Mouse (Mus musculus) intestine, postnatal 0 days (tissue): ENCODE results near the gene Gm21972. TPM values are rescaled to one million over a fixed set of nuclear protein-coding genes. Genes with fewer than 3 reads are reported as not detected.

Experiments used
- ATAC-seq: fragments of 200-750 bp; cut with Nextera tagmentation; 2 replicates; pipeline ENCODE4 v1.8.0; 2017; ENCODE audit warnings: mild to moderate bottlenecking, moderate TSS enrichment, moderate library complexity
- H3K27ac ChIP-seq: fragments of 300-500 bp; sonication (generic); 2 replicates; pipeline ENCODE4 v1.5.1; 2014; ENCODE audit warnings: mild to moderate bottlenecking, low read depth, low read length, moderate library complexity
- H3K27me3 ChIP-seq: fragments of 300-500 bp; sonication (generic); replicated peaks from 2 replicates; pipeline ENCODE4 v1.6.1; 2014; ENCODE audit warnings: low read length, mixed read lengths; ENCODE audit not compliant: control insufficient read depth, insufficient read depth
- H3K36me3 ChIP-seq: fragments of 300-500 bp; sonication (generic); 2 replicates; pipeline ENCODE4 v1.6.1; 2014; ENCODE audit warnings: mild to moderate bottlenecking, moderate library complexity; ENCODE audit not compliant: control insufficient read depth, insufficient read depth
- H3K4me1 ChIP-seq: fragments of 300-500 bp; sonication (generic); replicated peaks from 2 replicates; pipeline ENCODE4 v1.6.1; 2014; ENCODE audit warnings: antibody characterized with exemption, low read length, mixed read lengths; ENCODE audit not compliant: control insufficient read depth, insufficient read depth
- H3K4me2 ChIP-seq: fragments of 300-500 bp; sonication (generic); replicated peaks from 2 replicates; pipeline ENCODE4 v1.6.1; 2014; ENCODE audit warnings: low read depth, mild to moderate bottlenecking, moderate library complexity
- H3K4me3 ChIP-seq: fragments of 300-500 bp; sonication (generic); 2 replicates; pipeline ENCODE4 v1.5.1; 2014; ENCODE audit warnings: low read depth, low read length
- H3K9ac ChIP-seq: fragments of 300-500 bp; sonication (generic); 2 replicates; pipeline ENCODE4 v1.6.1; 2014; ENCODE audit warnings: mild to moderate bottlenecking, low read depth, low read length
- H3K9me3 ChIP-seq: fragments of 300-500 bp; sonication (generic); 2 replicates; pipeline ENCODE4 v1.6.1; 2016; ENCODE audit warnings: mixed run types; ENCODE audit not compliant: control insufficient read depth
- CTCF ChIP-seq: sonication (generic); IDR thresholded peaks from 2 replicates; pipeline ENCODE4 v1.5.1; 2016; ENCODE audit warnings: low read depth, mild to moderate bottlenecking, control low read depth, antibody characterized with exemption, moderate library complexity
- WGBS: fragments of 180-500 bp; shearing (Covaris S2); extraction: QIAGEN DNeasy Blood & Tissue Kit; methylation state at CpG from one replicate; pipeline ENCODE4 v1.1.7; 2014; 5-methylcytosine and 5-hydroxymethylcytosine counted together
- polyA plus RNA-seq: library from polyadenylated mRNA; unstranded; fragments of >200 nt; fragmentation: Nextera tagmentation; extraction: Ambion mirVana; gene quantifications from 2 replicates; pipeline ENCODE4 v1.2.1, GENCODE M21; 2015

Gene Gm21972
- polyA plus RNA-seq, 1 experiment from 2014 or later, result 0.35 TPM

DNA sequence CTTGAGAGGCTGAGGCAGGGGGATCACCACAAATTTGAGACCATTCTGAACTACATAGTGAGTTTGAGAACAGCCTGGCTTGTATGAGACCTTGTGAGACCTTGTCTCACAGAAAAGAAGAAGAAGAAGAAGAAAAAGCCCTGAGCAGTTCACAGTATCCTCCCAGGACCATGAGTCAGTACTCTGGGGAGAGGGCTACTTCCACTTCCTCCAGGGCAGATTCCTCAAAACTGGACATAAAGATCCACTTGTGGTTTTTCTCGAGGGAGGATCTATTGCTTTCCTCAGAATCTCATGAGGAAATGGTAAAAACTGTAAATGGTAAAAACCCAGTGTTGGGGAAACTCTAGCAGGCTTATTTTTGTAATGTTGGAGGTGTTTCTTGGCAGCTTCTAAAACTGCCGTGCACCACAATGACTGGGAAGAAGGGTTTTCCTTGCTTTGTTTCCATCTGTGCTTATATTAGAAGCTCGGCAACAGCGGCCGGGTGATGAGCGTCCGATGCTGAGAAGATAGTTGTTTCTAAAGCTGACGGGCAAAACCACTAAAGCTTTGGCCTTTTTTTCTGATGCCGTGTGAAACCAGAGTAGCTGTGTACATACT, 69.3 kb downstream of the Gm21972 start:
- 77% methylated on average over 9 of the region's 9 CpGs for WGBS
- no peak overlapping the region for H3K9ac ChIP-seq
- no peaks in the 10 kb centered on the region for H3K9me3 ChIP-seq
- no peaks in the 10 kb centered on the region for H3K4me1 ChIP-seq
- TF ChIP-seq CTCF, result no peak
- H3K36me3 ChIP-seq, result peaks cover 39% of the 10 kb centered on the region
- no peak overlapping the region for H3K4me2 ChIP-seq
- ATAC-seq, result no peak
- no peaks in the 10 kb centered on the region for H3K27me3 ChIP-seq
- no peak overlapping the region for H3K27ac ChIP-seq
- H3K4me3 ChIP-seq, result no peak overlapping the region

DNA sequence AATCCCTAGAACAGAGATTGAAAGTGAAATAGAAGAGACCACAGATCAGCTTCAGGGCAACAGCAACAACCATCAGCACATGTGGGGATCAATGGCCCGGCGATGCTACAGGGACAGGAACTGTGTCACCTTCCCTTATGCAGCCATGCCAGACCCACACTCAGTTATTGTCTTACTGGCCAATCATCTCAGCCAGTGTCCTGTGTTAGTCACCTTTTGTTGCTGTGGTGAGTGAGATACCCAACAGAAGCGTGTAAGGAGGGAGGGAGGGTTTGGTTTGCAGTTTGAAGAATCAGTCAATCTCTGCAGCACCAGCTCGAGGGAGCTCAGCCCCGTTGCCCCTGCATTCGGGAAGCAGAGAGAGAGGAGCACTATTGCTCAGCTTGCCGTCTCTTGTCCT, 77.2 kb downstream of the Gm21972 start:
- 0 out of 2 replicates have a peak, but pooled peaks cover 4% of the 10 kb centered on the region for H3K4me1 ChIP-seq
- H3K27me3 ChIP-seq, result no peaks in the 10 kb centered on the region
- no peak for ATAC-seq
- H3K27ac ChIP-seq, result no peak overlapping the region
- H3K4me2 ChIP-seq, result no peak overlapping the region
- H3K9ac ChIP-seq, result no peak overlapping the region
- WGBS, result 84% methylated on average over 7 of the region's 7 CpGs
- TF ChIP-seq CTCF, result no peak
- H3K36me3 ChIP-seq, result peaks cover 12% of the 10 kb centered on the region
- no peak overlapping the region for H3K4me3 ChIP-seq
- H3K9me3 ChIP-seq, result no peaks in the 10 kb centered on the region

- TF ChIP-seq CTCF, result no peak
- Histone ChIP-seq H3K4me1 (0 out of 2 replicates have a peak, but pooled peaks cover 4% of the 10 kb centered on the region), H3K27me3 (no peaks in the 10 kb centered on the region), H3K9me3 (no peaks in the 10 kb centered on the region), H3K9ac (no peak overlapping the region), H3K4me3 (no peak overlapping the region), H3K27ac (no peak overlapping the region), H3K36me3 (peaks cover 9% of the 10 kb centered on the region), H3K4me2 (no peak overlapping the region)
- WGBS, result 97% methylated on average over 1 of the region's 1 CpGs
- no peak for ATAC-seq
Measured at GRCm38 (mm10) chr1:86211498-86211897, 78.1 kb downstream of the Gm21972 start.

Other genes with a start within 250 kb of the Gm21972 start
- 112 and 113 TPM in 2 replicates for gene Itm2c, start 239.4 kb upstream of the Gm21972 start, polyA plus RNA-seq
- gene 4933407L21Rik, start 205.2 kb upstream of the Gm21972 start, polyA plus RNA-seq, result 0.13 and 0.22 TPM in 2 replicates
- 0.30 and 0.42 TPM in 2 replicates for gene Gpr55, start 172.6 kb upstream of the Gm21972 start, polyA plus RNA-seq
- gene Spata3, start 116.8 kb upstream of the Gm21972 start, polyA plus RNA-seq, result not detected in 2 replicates
- 3.0 and 3.3 TPM in 2 replicates for gene 2810459M11Rik, start 87.8 kb upstream of the Gm21972 start, polyA plus RNA-seq
- 70.7 and 72.8 TPM in 2 replicates for gene Psmd1, start 69.2 kb upstream of the Gm21972 start, polyA plus RNA-seq
- 3.6 and 4.3 TPM in 2 replicates for gene Htr2b, start 21.7 kb upstream of the Gm21972 start, polyA plus RNA-seq
- gene Armc9, start 21.1 kb downstream of the Gm21972 start, polyA plus RNA-seq, result 10.6 and 14.0 TPM in 2 replicates
- 3.2 and 3.4 TPM in 2 replicates for gene B3gnt7, start 169.2 kb downstream of the Gm21972 start, polyA plus RNA-seq
- 172 and 188 TPM in 2 replicates for gene Ncl, start 225.8 kb downstream of the Gm21972 start, polyA plus RNA-seq